Mouse (Mus musculus): ENCODE results near the gene Med8.

Med8 gene

GRCm38 (mm10) chr4:118415779-118416178 lies 6.6 kb downstream of the Med8 start:
- no peak for DNase-seq (ENCODE audit: low spot score)

- DNase-seq (ENCODE audit: low spot score) = no peak
Observed at GRCm38 (mm10) chr4:118416329-118416728, 7.2 kb downstream of the Med8 start.

GRCm38 (mm10) chr4:118417112-118417797 lies 8.1 kb downstream of the Med8 start:
- no peak for DNase-seq (ENCODE audit: low spot score)

GRCm38 (mm10) chr4:118421384-118421783 lies 12.2 kb downstream of the Med8 start:
- no peak for DNase-seq (ENCODE audit: low spot score)

GRCm38 (mm10) chr4:118424541-118425160 lies 15.5 kb downstream of the Med8 start:
- no peak for DNase-seq (ENCODE audit: low spot score)

- DNase-seq (ENCODE audit: low spot score) = no peak
Observed at GRCm38 (mm10) chr4:118425374-118425773, 16.2 kb downstream of the Med8 start.

GRCm38 (mm10) chr4:118427415-118427767 lies 18.3 kb downstream of the Med8 start:
- DNase-seq (ENCODE audit: low spot score) = no peak

- peak; percentile 38 for DNase-seq (ENCODE audit: low spot score)
Observed at GRCm38 (mm10) chr4:118427768-118428451, 18.8 kb downstream of the Med8 start, which contains the start of gene Elovl1. Elovl1 (plus strand) TSS chr4:118428093.

- no peak for DNase-seq (ENCODE audit: low spot score)
Observed at GRCm38 (mm10) chr4:118428531-118429214, 19.5 kb downstream of the Med8 start.

- no peak for DNase-seq (ENCODE audit: low spot score)
Observed at GRCm38 (mm10) chr4:118429215-118429895, 20.2 kb downstream of the Med8 start.

- DNase-seq (ENCODE audit: low spot score) = no peak
Observed at GRCm38 (mm10) chr4:118432332-118432731, 23.2 kb downstream of the Med8 start.

GRCm38 (mm10) chr4:118436820-118437603 lies 27.9 kb downstream of the Med8 start, which contains the start of gene Cdc20:
Cdc20 (minus strand) TSS chr4:118437352.
- peak; percentile 73 for DNase-seq (ENCODE audit: low spot score)

- DNase-seq (ENCODE audit: low spot score) = no peak
Observed at GRCm38 (mm10) chr4:118437829-118438253, 28.7 kb downstream of the Med8 start.

GRCm38 (mm10) chr4:118445088-118445487 lies 36.0 kb downstream of the Med8 start:
- DNase-seq (ENCODE audit: low spot score) = no peak

- no peak for DNase-seq (ENCODE audit: low spot score)
Observed at GRCm38 (mm10) chr4:118445781-118446414, 36.8 kb downstream of the Med8 start.

- no peak for DNase-seq (ENCODE audit: low spot score)
Observed at GRCm38 (mm10) chr4:118446415-118447153, 37.4 kb downstream of the Med8 start.

GRCm38 (mm10) chr4:118457345-118457975 lies 48.3 kb downstream of the Med8 start, which contains the start of gene Mpl:
Mpl (minus strand) TSS chr4:118457513.
- DNase-seq (ENCODE audit: low spot score) = no peak

GRCm38 (mm10) chr4:118464956-118465355 lies 55.8 kb downstream of the Med8 start:
- DNase-seq (ENCODE audit: low spot score) = no peak
